Mouse (Mus musculus) cerebellum, postnatal 14 days (tissue): ENCODE data around the gene Clca1.
"Not testable (repeated sequence)": the region's sequence is repeated elsewhere in the genome, so short reads cannot be mapped to it uniquely, and the experiment has no call there.

Source experiments
- DNase-seq, 2 experiments: peaks; one replicate each; pipeline ENCODE4 v3.0.0; 2021; ENCODE audit warnings: mixed read lengths in 2 of 2

Gene Clca1

GRCm38 (mm10) chr3:145032676-145033075 is at the start of gene Clca1:
TSS of gene Clca1 (minus strand) at chr3:145032776.
- DNase-seq: no peak

GRCm38 (mm10) chr3:145080904-145081303 is 48.3 kb upstream of the Clca1 start:
- DNase-seq: no peak

- DNase-seq: no peak
Observed at GRCm38 (mm10) chr3:145078405-145078804, 45.8 kb upstream of the Clca1 start.

GRCm38 (mm10) chr3:145072339-145072738 is 39.8 kb upstream of the Clca1 start:
- no peak for DNase-seq

- DNase-seq: no peak
Observed at GRCm38 (mm10) chr3:145068964-145069363, 36.4 kb upstream of the Clca1 start.

- DNase-seq: not testable (repeated sequence)
Observed at GRCm38 (mm10) chr3:145055138-145055537, 22.6 kb upstream of the Clca1 start.

GRCm38 (mm10) chr3:145049820-145050219 is 17.2 kb upstream of the Clca1 start:
- no peak for DNase-seq

GRCm38 (mm10) chr3:145038813-145039212 is 6.2 kb upstream of the Clca1 start:
- DNase-seq: no peak

- no peak for DNase-seq
Observed at GRCm38 (mm10) chr3:145028036-145028435, 4.5 kb downstream of the Clca1 start.

- peak; percentile 69 to 70 for DNase-seq
Observed at GRCm38 (mm10) chr3:145026750-145027149, 5.8 kb downstream of the Clca1 start.

- no peak for DNase-seq
Observed at GRCm38 (mm10) chr3:145017807-145018206, 14.8 kb downstream of the Clca1 start.

GRCm38 (mm10) chr3:145004422-145004821 is 28.2 kb downstream of the Clca1 start:
- no peak for DNase-seq

GRCm38 (mm10) chr3:145000912-145001311 is 31.7 kb downstream of the Clca1 start:
- DNase-seq: no peak

- DNase-seq: no peak
Observed at GRCm38 (mm10) chr3:144993055-144993454, 39.5 kb downstream of the Clca1 start.

- no peak for DNase-seq
Observed at GRCm38 (mm10) chr3:144992618-144993017, 40.0 kb downstream of the Clca1 start.

- no peak for DNase-seq
Observed at GRCm38 (mm10) chr3:144985890-144986289, 46.7 kb downstream of the Clca1 start.

GRCm38 (mm10) chr3:144980551-144980950 is 52.0 kb downstream of the Clca1 start:
- DNase-seq: no peak

GRCm38 (mm10) chr3:144977631-144978030 is 54.9 kb downstream of the Clca1 start:
- DNase-seq: no peak

GRCm38 (mm10) chr3:144976091-144976490 is 56.5 kb downstream of the Clca1 start:
- no peak for DNase-seq

GRCm38 (mm10) chr3:144974945-144975344 is 57.6 kb downstream of the Clca1 start, which contains the start of gene Clca4a:
TSS of gene Clca4a (minus strand) at chr3:144975045.
- no peak for DNase-seq

GRCm38 (mm10) chr3:144971553-144972270 is 60.9 kb downstream of the Clca1 start:
- no peak for DNase-seq

- no peak for DNase-seq
Observed at GRCm38 (mm10) chr3:144969755-144970154, 62.8 kb downstream of the Clca1 start.

GRCm38 (mm10) chr3:144966074-144966473 is 66.5 kb downstream of the Clca1 start:
- no peak for DNase-seq
